Mouse (Mus musculus) stomach, embryonic 15.5 days (tissue): Measurements from ENCODE around the gene Mettl7b. TPM values are rescaled to one million over a fixed set of nuclear protein-coding genes. Genes with fewer than 3 reads are reported as not detected.
A peak's percentile ranks its signal among the peaks of the same experiment; 100 is the strongest.

ENCODE experiments used
- ATAC-seq: fragments of 200-750 bp; cut with Nextera tagmentation; 2 replicates; pipeline ENCODE4 v1.8.0; 2017; ENCODE audit warnings: low read depth, moderate number of reproducible peaks, moderate TSS enrichment; ENCODE audit not compliant: insufficient read depth, low FRiP score
- H3K27ac ChIP-seq: fragments of 300-500 bp; sonication (generic); 2 replicates; pipeline ENCODE4 v1.5.1; 2015; ENCODE audit warnings: mild to moderate bottlenecking, inconsistent platforms
- H3K27me3 ChIP-seq: fragments of 300-500 bp; sonication (generic); replicated peaks from 2 replicates; pipeline ENCODE4 v1.6.1; 2015; ENCODE audit warnings: inconsistent platforms
- H3K36me3 ChIP-seq: fragments of 300-500 bp; sonication (generic); 2 replicates; pipeline ENCODE4 v1.6.1; 2015; ENCODE audit warnings: inconsistent platforms
- H3K4me1 ChIP-seq: fragments of 300-500 bp; sonication (generic); 2 replicates; pipeline ENCODE4 v1.6.1; 2015; ENCODE audit warnings: inconsistent platforms
- H3K4me2 ChIP-seq: fragments of 300-500 bp; sonication (generic); 2 replicates; pipeline ENCODE4 v1.6.1; 2015; ENCODE audit warnings: mild to moderate bottlenecking, inconsistent platforms
- H3K4me3 ChIP-seq: fragments of 300-500 bp; sonication (generic); replicated peaks from 2 replicates; pipeline ENCODE4 v1.5.1; 2015; ENCODE audit warnings: inconsistent platforms
- H3K9ac ChIP-seq: fragments of 300-500 bp; sonication (generic); 2 replicates; pipeline ENCODE4 v1.6.1; 2015; ENCODE audit warnings: inconsistent platforms
- H3K9me3 ChIP-seq: fragments of 300-500 bp; sonication (generic); 2 replicates; pipeline ENCODE4 v1.6.1; 2016; ENCODE audit warnings: inconsistent platforms
- WGBS: fragments of 180-500 bp; shearing (Covaris S2); methylation state at CpG from one replicate; pipeline ENCODE4 v1.1.7; 2015; 5-methylcytosine and 5-hydroxymethylcytosine counted together
- polyA plus RNA-seq: library from polyadenylated mRNA; unstranded; fragments of >200 nt; fragmentation: Nextera tagmentation; extraction: Ambion mirVana; gene quantifications from 2 replicates; pipeline ENCODE4 v1.2.1, GENCODE M21; 2015

Gene Mettl7b
- polyA plus RNA-seq, 1 experiment from 2014 or later = 2.2 TPM

GRCm38 (mm10) chr10:128938974-128939373 is 21.8 kb downstream of the Mettl7b start:
- no peaks in the 10 kb centered on the region for H3K9me3 ChIP-seq
- peaks cover 21% of the 10 kb centered on the region for H3K27me3 ChIP-seq
- H3K27ac ChIP-seq = no peak overlapping the region
- ATAC-seq = no peak
- 52% methylated on average over 5 of the region's 5 CpGs for WGBS
- H3K9ac ChIP-seq = no peak overlapping the region
- H3K4me3 ChIP-seq = no peak overlapping the region
- H3K4me2 ChIP-seq = no peak overlapping the region
- H3K4me1 ChIP-seq = 0 out of 2 replicates have a peak, but pooled peaks cover 2% of the 10 kb centered on the region
- H3K36me3 ChIP-seq = no peaks in the 10 kb centered on the region

- WGBS = 81% methylated on average over 9 of the region's 9 CpGs
- ATAC-seq = no peak
- no peak overlapping the region for H3K9ac ChIP-seq
- H3K9me3 ChIP-seq = no peaks in the 10 kb centered on the region
- no peaks in the 10 kb centered on the region for H3K36me3 ChIP-seq
- H3K27me3 ChIP-seq = peaks cover 26% of the 10 kb centered on the region
- no peak overlapping the region for H3K4me2 ChIP-seq
- 0 out of 2 replicates have a peak, but pooled peaks cover 5% of the 10 kb centered on the region for H3K4me1 ChIP-seq
- no peak overlapping the region for H3K4me3 ChIP-seq
- H3K27ac ChIP-seq = no peak overlapping the region
These were observed 22.3 kb downstream of the Mettl7b start for GRCm38 (mm10) chr10:128938457-128938856.

- ATAC-seq = no peak
- no peak overlapping the region for H3K4me3 ChIP-seq
- H3K9ac ChIP-seq = no peak overlapping the region
- H3K36me3 ChIP-seq = no peaks in the 10 kb centered on the region
- H3K27me3 ChIP-seq = peaks cover 32% of the 10 kb centered on the region
- H3K9me3 ChIP-seq = no peaks in the 10 kb centered on the region
- no peak overlapping the region for H3K27ac ChIP-seq
- no peak overlapping the region for H3K4me2 ChIP-seq
- H3K4me1 ChIP-seq = 0 out of 2 replicates have a peak, but pooled peaks cover 5% of the 10 kb centered on the region
- whole genome bisulfite sequencing = 70% methylated on average over 12 of the region's 12 CpGs
These were observed 22.9 kb downstream of the Mettl7b start for GRCm38 (mm10) chr10:128937756-128938390.

GRCm38 (mm10) chr10:128935826-128936440 is 24.9 kb downstream of the Mettl7b start:
- Histone ChIP-seq H3K36me3 (no peaks in the 10 kb centered on the region), H3K27ac (no peak overlapping the region), H3K27me3 (peaks cover 47% of the 10 kb centered on the region), H3K4me2 (no peak overlapping the region), H3K9ac (no peak overlapping the region), H3K9me3 (no peaks in the 10 kb centered on the region), H3K4me3 (no peak overlapping the region), H3K4me1 (0 out of 2 replicates have a peak, but pooled peaks cover 5% of the 10 kb centered on the region)
- 74% methylated on average over 8 of the region's 8 CpGs for WGBS
- ATAC-seq = no peak

GRCm38 (mm10) chr10:128934997-128935787 is 25.6 kb downstream of the Mettl7b start:
- no peak overlapping the region; the same call in 1 of the 2 replicates for H3K4me3 ChIP-seq
- H3K9me3 ChIP-seq = no peaks in the 10 kb centered on the region
- H3K4me2 ChIP-seq = peak overlapping the region; percentile 86; the same call in 1 of the 2 replicates
- no peak overlapping the region for H3K9ac ChIP-seq
- H3K27ac ChIP-seq = no peak overlapping the region
- WGBS = 58% methylated on average over 7 of the region's 7 CpGs
- H3K4me1 ChIP-seq = 0 out of 2 replicates have a peak, but pooled peaks cover 5% of the 10 kb centered on the region
- H3K27me3 ChIP-seq = peaks cover 50% of the 10 kb centered on the region
- ATAC-seq = no peak
- H3K36me3 ChIP-seq = no peaks in the 10 kb centered on the region

- no peak for ATAC-seq
- H3K27me3 ChIP-seq = peaks cover 50% of the 10 kb centered on the region
- H3K9ac ChIP-seq = no peak overlapping the region
- H3K27ac ChIP-seq = no peak overlapping the region
- WGBS = 4% methylated on average over 21 of the region's 21 CpGs
- no peaks in the 10 kb centered on the region for H3K36me3 ChIP-seq
- 0 out of 2 replicates have a peak, but pooled peaks cover 5% of the 10 kb centered on the region for H3K4me1 ChIP-seq
- H3K4me3 ChIP-seq = peak overlapping the region; percentile 39
- peak overlapping the region; percentile 86 for H3K4me2 ChIP-seq
- no peaks in the 10 kb centered on the region for H3K9me3 ChIP-seq
These were observed 26.6 kb downstream of the Mettl7b start for GRCm38 (mm10) chr10:128933976-128934721.

GRCm38 (mm10) chr10:128933574-128933973 is 27.2 kb downstream of the Mettl7b start, which contains the start of gene Itga7:
Itga7 (plus strand) TSS chr10:128933818.
- H3K27ac ChIP-seq = no peak within 1 kb of the TSS
- ATAC-seq = peak; percentile 75; the same call in 1 of the 2 replicates
- no peaks in the 10 kb centered on the region for H3K9me3 ChIP-seq
- no peak within 1 kb of the TSS for H3K9ac ChIP-seq
- WGBS = under 1% methylated on average over 26 of the region's 26 CpGs
- peak within 1 kb of the TSS; percentile 39 for H3K4me3 ChIP-seq
- no peaks in the 10 kb centered on the region for H3K36me3 ChIP-seq
- H3K4me1 ChIP-seq = 0 out of 2 replicates have a peak, but pooled peaks cover 5% of the 10 kb centered on the region
- peak within 1 kb of the TSS; percentile 86 for H3K4me2 ChIP-seq
- H3K27me3 ChIP-seq = peaks cover 50% of the 10 kb centered on the region

GRCm38 (mm10) chr10:128931441-128931840 is 29.3 kb downstream of the Mettl7b start:
- 0 out of 2 replicates have a peak, but pooled peaks cover 5% of the 10 kb centered on the region for H3K4me1 ChIP-seq

GRCm38 (mm10) chr10:128929638-128930378 is 31.0 kb downstream of the Mettl7b start:
- peaks cover 37% of the 10 kb centered on the region for H3K27me3 ChIP-seq
- no peak overlapping the region for H3K4me3 ChIP-seq
- no peak overlapping the region for H3K4me2 ChIP-seq
- ATAC-seq = no peak
- 66% methylated on average over 7 of the region's 7 CpGs for WGBS
- no peak overlapping the region for H3K27ac ChIP-seq
- no peaks in the 10 kb centered on the region for H3K36me3 ChIP-seq
- no peak overlapping the region for H3K9ac ChIP-seq
- H3K4me1 ChIP-seq = 0 out of 2 replicates have a peak, but pooled peaks cover 5% of the 10 kb centered on the region
- H3K9me3 ChIP-seq = no peaks in the 10 kb centered on the region

More at GRCm38 (mm10) chr10:128931441-128931840, 29.3 kb downstream of the Mettl7b start:
- Histone ChIP-seq H3K4me2 (no peak overlapping the region), H3K4me3 (no peak overlapping the region), H3K9ac (no peak overlapping the region), H3K27ac (no peak overlapping the region), H3K36me3 (no peaks in the 10 kb centered on the region), H3K27me3 (peaks cover 48% of the 10 kb centered on the region), H3K9me3 (no peaks in the 10 kb centered on the region)
- 44% methylated on average over 2 of the region's 2 CpGs for WGBS
- no peak for ATAC-seq

GRCm38 (mm10) chr10:128928356-128928755 is 32.4 kb downstream of the Mettl7b start:
- WGBS = 44% methylated on average over 4 of the region's 4 CpGs
- no peak for ATAC-seq
- Histone ChIP-seq H3K27me3 (peaks cover 23% of the 10 kb centered on the region), H3K9me3 (no peaks in the 10 kb centered on the region), H3K4me1 (peaks cover 10% of the 10 kb centered on the region; the same call in 1 of the 2 replicates), H3K9ac (no peak overlapping the region), H3K27ac (no peak overlapping the region), H3K4me2 (no peak overlapping the region), H3K4me3 (no peak overlapping the region), H3K36me3 (no peaks in the 10 kb centered on the region)
